Mouse (Mus musculus) sigmoid colon, adult 10 weeks (tissue): ENCODE results near the gene Iffo1. TPM values are rescaled to one million over a fixed set of nuclear protein-coding genes. Genes with fewer than 3 reads are reported as not detected.

Source experiments
- polyA plus RNA-seq: library from polyadenylated mRNA; stranded (reverse); fragments of 350-450 nt; fragmentation: Illumina TruSeq; extraction: RNeasy Lipid Tissue Mini Kit (QIAGEN cat#74804); gene quantifications from one replicate; pipeline ENCODE4 v1.2.3, GENCODE M21; 2014; ENCODE audit warnings: low read depth, low replicate concordance

Gene Iffo1
- 1.6 TPM for polyA plus RNA-seq

DNA sequence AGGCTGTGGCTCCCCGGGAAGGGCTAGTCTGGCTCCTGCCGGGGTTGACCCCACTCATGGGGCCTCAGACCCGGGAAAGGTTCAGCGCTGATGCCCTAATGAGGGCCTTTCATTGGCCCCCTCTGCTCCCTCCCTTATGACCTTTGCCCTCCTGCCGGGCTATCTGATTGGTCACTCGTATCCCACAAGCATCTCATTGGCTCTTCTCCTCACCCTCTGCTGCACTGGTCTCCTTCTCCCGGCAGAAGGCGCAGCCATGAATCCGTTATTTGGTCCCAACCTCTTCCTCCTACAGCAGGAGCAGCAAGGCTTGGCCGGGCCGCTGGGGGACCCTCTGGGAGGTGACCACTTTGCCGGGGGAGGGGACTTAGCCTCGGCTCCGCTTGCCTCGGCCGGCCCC is at the start of gene Iffo1:
TSS of gene Iffo1 (plus strand) at position 241 of the 400 bp plus-strand sequence.

GRCm38 (mm10) chr6:125095391-125096278 is 49.4 kb upstream of the Iffo1 start, which contains the start of gene Chd4:
Gene Chd4, plus strand, starts transcription at chr6:125095981.

GRCm38 (mm10) chr6:125131302-125132156 is 13.5 kb upstream of the Iffo1 start, which contains the start of gene Nop2:
Gene Nop2, plus strand, starts transcription at chr6:125131909.

GRCm38 (mm10) chr6:125166051-125166751 is 21.2 kb downstream of the Iffo1 start, which contains the start of gene Gapdh:
Gene Gapdh, minus strand, starts transcription at chr6:125166467.

DNA sequence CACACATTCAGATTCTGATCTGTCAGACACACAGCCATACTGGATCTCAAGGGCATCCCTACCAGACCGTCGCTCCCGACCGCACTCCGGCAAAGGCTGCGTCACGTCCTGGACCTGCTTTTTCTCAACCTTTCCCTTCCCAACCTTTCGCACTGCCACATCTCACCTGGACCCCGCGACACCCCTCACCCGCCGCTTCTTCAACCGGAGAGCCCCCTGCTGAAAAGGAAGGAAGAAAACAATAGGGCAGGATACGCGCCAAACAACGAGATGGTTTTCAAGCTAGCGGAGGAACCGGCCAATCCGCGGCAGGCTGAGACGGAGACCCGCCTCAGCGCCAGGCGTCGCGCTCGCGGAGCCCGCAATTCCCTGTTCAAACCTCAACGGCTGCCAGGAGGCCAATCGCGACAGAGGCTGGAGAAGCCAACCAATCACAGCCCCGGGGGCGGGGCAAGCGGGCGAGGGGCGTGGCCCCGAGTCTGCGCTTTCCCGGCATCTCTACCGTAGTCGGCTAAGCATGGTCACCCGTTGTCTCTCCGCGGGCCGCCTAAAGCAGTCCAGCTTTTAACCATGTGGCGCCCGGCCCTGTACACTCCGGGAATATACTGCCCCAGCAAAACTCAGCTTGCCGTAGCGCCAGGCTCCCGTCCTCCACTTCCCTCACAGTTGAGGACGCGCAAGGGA is 46.4 kb downstream of the Iffo1 start, which contains the start of the genes Ncapd2 and Mrpl51:
TSS of gene Ncapd2 (minus strand) at position 370 of the 684 bp plus-strand sequence.
TSS of gene Mrpl51 (plus strand) at position 470 of the 684 bp plus-strand sequence.

Other genes with a start within 250 kb of the Iffo1 start
- not detected for gene Lag3, start 233.5 kb upstream of the Iffo1 start, polyA plus RNA-seq
- 183 TPM for gene Ptms, start 225.1 kb upstream of the Iffo1 start, polyA plus RNA-seq
- gene Mlf2, start 213.9 kb upstream of the Iffo1 start, polyA plus RNA-seq: 11.7 TPM
- gene Cops7a, start 179.7 kb upstream of the Iffo1 start, polyA plus RNA-seq: 26.0 TPM
- gene Pianp, start 148.5 kb upstream of the Iffo1 start, polyA plus RNA-seq: not detected
- gene Zfp384, start 136.1 kb upstream of the Iffo1 start, polyA plus RNA-seq: 20.3 TPM
- gene Ing4, start 105.5 kb upstream of the Iffo1 start, polyA plus RNA-seq: 25.3 TPM
- gene Acrbp, start 95.6 kb upstream of the Iffo1 start, polyA plus RNA-seq: 3.6 TPM
- 3.2 TPM for gene Lpar5, start 77.3 kb upstream of the Iffo1 start, polyA plus RNA-seq
- 61.0 TPM for gene Chd4, start 49.3 kb upstream of the Iffo1 start, polyA plus RNA-seq
- gene Nop2, start 13.3 kb upstream of the Iffo1 start, polyA plus RNA-seq: 1.4 TPM
- gene Gapdh, start 21.2 kb downstream of the Iffo1 start, polyA plus RNA-seq: 73.5 TPM
- gene Ncapd2, start 46.5 kb downstream of the Iffo1 start, polyA plus RNA-seq: 5.5 TPM
- gene Mrpl51, start 46.6 kb downstream of the Iffo1 start, polyA plus RNA-seq: 111 TPM
- gene Vamp1, start 70.3 kb downstream of the Iffo1 start, polyA plus RNA-seq: 16.1 TPM
- gene Tapbpl, start 86.6 kb downstream of the Iffo1 start, polyA plus RNA-seq: 9.3 TPM
- not detected for gene Cd27, start 91.8 kb downstream of the Iffo1 start, polyA plus RNA-seq
- gene Tuba3a, start 140.8 kb downstream of the Iffo1 start, polyA plus RNA-seq: not detected
- 0.95 TPM for gene Ltbr, start 168.6 kb downstream of the Iffo1 start, polyA plus RNA-seq
- 22.6 TPM for gene Scnn1a, start 175.4 kb downstream of the Iffo1 start, polyA plus RNA-seq
- 5.8 TPM for gene Tnfrsf1a, start 204.1 kb downstream of the Iffo1 start, polyA plus RNA-seq
- gene Plekhg6, start 235.6 kb downstream of the Iffo1 start, polyA plus RNA-seq: 0.66 TPM